Mouse (Mus musculus) midbrain, embryonic 16.5 days (tissue): ENCODE results near the gene Slc25a26. TPM values are rescaled to one million over a fixed set of nuclear protein-coding genes. Genes with fewer than 3 reads are reported as not detected.

ENCODE experiments used
- ATAC-seq: fragments of 200-750 bp; cut with Nextera tagmentation; 2 replicates; pipeline ENCODE4 v1.8.0; 2017; ENCODE audit warnings: moderate TSS enrichment
- H3K27ac ChIP-seq: fragments of 300-500 bp; sonication (generic); 2 replicates; pipeline ENCODE4 v1.5.1; 2014; ENCODE audit warnings: mild to moderate bottlenecking, low read length, mixed read lengths
- H3K27me3 ChIP-seq: fragments of 300-500 bp; sonication (generic); 2 replicates; pipeline ENCODE4 v1.6.1; 2014; ENCODE audit warnings: low read depth, low read length, mixed read lengths; ENCODE audit not compliant: control insufficient read depth, insufficient read depth
- H3K36me3 ChIP-seq: fragments of 300-500 bp; sonication (generic); 2 replicates; pipeline ENCODE4 v1.6.1; 2014; ENCODE audit warnings: mild to moderate bottlenecking, low read length, moderate library complexity, mixed read lengths; ENCODE audit not compliant: control insufficient read depth, insufficient read depth
- H3K4me1 ChIP-seq: fragments of 300-500 bp; sonication (generic); 2 replicates; pipeline ENCODE4 v1.6.1; 2014; ENCODE audit warnings: mild to moderate bottlenecking, low read length, mixed read lengths; ENCODE audit not compliant: control insufficient read depth, insufficient read depth
- H3K4me2 ChIP-seq: fragments of 300-500 bp; sonication (generic); 2 replicates; pipeline ENCODE4 v1.6.1; 2014; ENCODE audit warnings: mild to moderate bottlenecking, low read length, mixed read lengths
- H3K4me3 ChIP-seq: fragments of 300-500 bp; sonication (generic); 2 replicates; pipeline ENCODE4 v1.5.1; 2014; ENCODE audit warnings: low read depth, mild to moderate bottlenecking, low read length, moderate library complexity, mixed read lengths
- H3K9ac ChIP-seq: fragments of 300-500 bp; sonication (generic); 2 replicates; pipeline ENCODE4 v1.6.1; 2014; ENCODE audit warnings: low read depth, low read length, mixed read lengths
- H3K9me3 ChIP-seq: fragments of 300-500 bp; sonication (generic); replicated peaks from 2 replicates; pipeline ENCODE4 v1.6.1; 2014; ENCODE audit warnings: mild to moderate bottlenecking, low read length, mixed read lengths; ENCODE audit not compliant: control insufficient read depth, poor library complexity, severe bottlenecking
- WGBS: fragments of 180-500 bp; shearing (Covaris S2); extraction: QIAGEN DNeasy Blood & Tissue Kit; methylation state at CpG from one replicate; pipeline ENCODE4 v1.1.7; 2014; 5-methylcytosine and 5-hydroxymethylcytosine counted together
- polyA plus RNA-seq: library from polyadenylated mRNA; unstranded; fragments of >200 nt; fragmentation: Nextera tagmentation; extraction: Ambion mirVana; gene quantifications from 2 replicates; pipeline ENCODE4 v1.2.1, GENCODE M21; 2015

Gene Slc25a26
- polyA plus RNA-seq = 8.4 and 9.1 TPM in 2 replicates

DNA sequence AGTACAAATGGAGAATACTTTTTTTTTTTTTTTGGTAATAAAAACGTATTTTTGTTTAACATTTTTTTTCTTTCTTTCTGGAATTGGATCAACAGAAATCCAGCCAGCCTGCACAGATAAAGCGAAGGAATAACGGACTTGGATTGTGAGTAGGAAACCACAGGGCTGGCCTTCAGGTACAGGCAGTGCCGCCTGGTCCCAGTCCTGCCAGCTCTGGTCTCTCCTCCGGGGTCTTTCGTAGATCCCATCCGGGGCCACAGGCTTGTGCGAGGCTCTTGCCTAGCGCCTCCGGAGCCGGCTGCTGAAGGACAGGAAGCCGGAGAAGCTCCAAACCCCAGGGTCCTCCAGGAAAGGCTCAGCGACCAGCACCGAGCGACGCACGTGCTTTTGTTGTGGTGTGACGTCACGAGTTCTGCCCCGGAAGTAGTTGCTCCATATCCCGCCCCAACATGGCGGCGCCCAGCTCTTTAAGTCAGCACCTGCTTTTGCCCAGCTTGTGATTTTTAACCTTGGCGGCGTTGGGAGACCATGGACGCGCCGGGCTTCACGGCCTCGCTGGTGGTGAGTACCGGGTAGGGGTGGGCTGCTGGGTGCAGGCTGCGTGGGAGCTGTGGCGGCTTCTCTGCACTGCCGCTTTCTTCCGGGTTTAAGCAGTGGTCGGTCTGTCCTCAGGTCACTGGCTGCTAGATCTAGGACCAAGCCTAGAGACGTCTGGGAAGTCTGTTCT is at the start of gene Slc25a26:
Gene Slc25a26 (plus strand): TSS at position 435 of the 727 bp plus-strand sequence.
- Histone ChIP-seq H3K27me3 (no peaks in the 10 kb centered on the region; the same call in 1 of the 2 replicates), H3K4me1 (peaks cover 11% of the 10 kb centered on the region), H3K9ac (peak within 1 kb of the TSS; percentile 69), H3K4me2 (peak within 1 kb of the TSS; percentile 93), H3K9me3 (no peaks in the 10 kb centered on the region), H3K4me3 (peak within 1 kb of the TSS; percentile 93), H3K36me3 (no peaks in the 10 kb centered on the region), H3K27ac (peak within 1 kb of the TSS; percentile 72)
- under 1% methylated on average over 37 of the region's 37 CpGs for WGBS
- ATAC-seq = peak; percentile 98

DNA sequence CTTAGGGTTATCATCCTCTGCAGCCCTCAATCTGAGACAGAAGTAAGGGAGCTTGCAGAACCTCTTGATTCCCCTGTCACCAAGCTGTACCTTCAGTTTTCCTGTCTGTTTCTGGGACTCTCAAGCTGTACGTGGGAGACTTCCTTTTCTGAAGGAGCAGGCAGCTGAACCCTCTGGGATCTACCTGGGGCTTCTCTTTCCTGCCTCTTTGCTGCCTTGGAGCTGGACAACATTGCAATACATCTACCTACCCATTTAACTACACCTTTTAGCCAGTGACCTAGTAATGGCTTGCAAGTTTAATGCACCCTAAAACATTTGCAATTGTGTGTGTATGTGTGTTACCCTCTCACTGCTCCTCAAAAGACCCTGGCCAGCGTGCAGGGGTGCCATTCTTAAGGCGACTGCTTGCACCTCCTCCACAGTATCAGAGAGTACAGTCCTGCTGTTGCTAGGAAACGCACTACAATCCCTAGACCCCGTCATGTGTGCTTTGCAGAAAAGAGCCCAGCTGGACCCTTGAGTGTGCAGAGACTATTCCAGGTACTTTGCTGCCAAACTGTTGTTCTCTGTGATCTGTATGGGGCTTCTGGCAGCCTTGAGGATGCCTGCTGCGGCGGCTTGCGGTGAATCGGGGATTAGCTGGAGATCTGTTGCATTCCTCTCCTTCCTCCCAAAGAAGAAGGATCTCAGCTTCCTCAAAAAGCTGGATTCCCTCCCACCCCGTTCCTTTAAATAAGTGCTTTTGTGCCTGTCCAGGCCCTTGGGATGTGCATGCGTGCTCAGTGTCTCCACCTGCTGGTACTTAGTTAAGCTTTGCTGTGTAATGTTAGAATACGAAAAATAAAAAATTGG is 35.9 kb upstream of the Slc25a26 start:
- peak overlapping the region; percentile 56 for H3K4me2 ChIP-seq
- peak; percentile 97 for ATAC-seq
- peak overlapping the region; percentile 36; the same call in 1 of the 2 replicates for H3K9ac ChIP-seq
- H3K27ac ChIP-seq = peak overlapping the region; percentile 39; the same call in 1 of the 2 replicates
- H3K4me1 ChIP-seq = peaks cover 7% of the 10 kb centered on the region
- no peaks in the 10 kb centered on the region for H3K9me3 ChIP-seq
- peak overlapping the region; percentile 26 for H3K4me3 ChIP-seq
- 4% methylated on average over 12 of the region's 12 CpGs for WGBS
- no peaks in the 10 kb centered on the region for H3K27me3 ChIP-seq
- H3K36me3 ChIP-seq = no peaks in the 10 kb centered on the region

DNA sequence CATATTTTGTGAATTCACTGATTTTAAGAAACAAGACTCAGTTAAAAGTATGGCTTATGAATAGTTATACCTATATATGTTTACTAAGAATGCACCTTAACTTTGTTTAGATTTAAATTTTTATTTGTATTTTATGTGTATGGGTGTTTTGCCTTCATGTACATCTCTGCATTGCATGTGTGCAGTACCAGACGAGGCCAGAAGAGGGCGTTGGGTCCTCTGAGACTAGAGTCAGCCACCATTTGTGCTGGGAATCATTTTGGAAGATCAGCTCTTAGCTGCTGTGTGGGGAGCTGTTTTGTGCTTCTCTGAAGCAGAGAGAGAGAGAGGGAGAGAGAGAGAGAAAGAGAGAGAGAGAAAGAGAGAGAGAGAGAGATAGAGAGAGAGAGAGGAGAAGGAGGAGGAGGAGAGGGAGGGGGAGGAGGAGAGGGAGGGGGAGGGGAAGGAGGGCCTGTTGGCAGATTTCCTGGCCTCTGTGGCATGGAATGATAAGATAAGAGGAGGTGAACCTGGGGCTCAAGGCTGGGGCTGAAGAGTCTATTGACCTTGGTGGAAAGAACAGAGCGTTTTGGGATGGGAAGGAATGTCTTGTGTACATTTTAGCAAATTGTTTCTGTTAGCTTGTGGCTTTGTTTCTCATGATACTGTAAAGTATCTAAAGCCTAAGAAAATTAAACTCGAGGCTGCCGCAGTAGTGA is 33.5 kb upstream of the Slc25a26 start:
- Histone ChIP-seq H3K27me3 (no peaks in the 10 kb centered on the region), H3K9ac (no peak overlapping the region), H3K4me2 (no peak overlapping the region), H3K4me3 (no peak overlapping the region), H3K36me3 (no peaks in the 10 kb centered on the region), H3K4me1 (peaks cover 7% of the 10 kb centered on the region), H3K27ac (no peak overlapping the region), H3K9me3 (no peaks in the 10 kb centered on the region)
- 60% methylated on average over 5 of the region's 5 CpGs for WGBS
- ATAC-seq = no peak

DNA sequence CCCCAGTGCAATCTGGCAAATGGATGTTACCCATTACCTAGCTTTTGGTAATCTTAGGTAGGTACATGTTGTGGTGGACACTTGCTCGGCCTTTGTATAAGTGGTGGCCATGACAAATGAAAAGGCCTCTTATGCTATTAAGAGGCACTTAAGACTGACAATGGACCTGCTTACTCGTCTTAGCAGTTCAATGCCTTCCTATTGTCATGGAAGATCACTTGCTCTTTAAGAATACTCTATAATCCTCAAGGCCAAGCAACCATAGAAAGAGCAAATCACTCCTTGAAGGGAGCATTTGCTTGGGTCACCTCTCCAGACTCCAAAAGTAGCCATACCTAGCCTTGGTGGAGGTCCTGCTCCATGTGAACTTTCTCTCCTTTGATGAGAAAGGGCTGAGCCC is 7.4 kb upstream of the Slc25a26 start:
- no peak for ATAC-seq
- Histone ChIP-seq H3K27me3 (no peaks in the 10 kb centered on the region; the same call in 1 of the 2 replicates), H3K27ac (no peak overlapping the region), H3K9me3 (no peaks in the 10 kb centered on the region), H3K36me3 (no peaks in the 10 kb centered on the region), H3K9ac (no peak overlapping the region), H3K4me2 (no peak overlapping the region), H3K4me1 (no peaks in the 10 kb centered on the region), H3K4me3 (no peak overlapping the region)
- 54% methylated on average over 2 of the region's 2 CpGs for WGBS

DNA sequence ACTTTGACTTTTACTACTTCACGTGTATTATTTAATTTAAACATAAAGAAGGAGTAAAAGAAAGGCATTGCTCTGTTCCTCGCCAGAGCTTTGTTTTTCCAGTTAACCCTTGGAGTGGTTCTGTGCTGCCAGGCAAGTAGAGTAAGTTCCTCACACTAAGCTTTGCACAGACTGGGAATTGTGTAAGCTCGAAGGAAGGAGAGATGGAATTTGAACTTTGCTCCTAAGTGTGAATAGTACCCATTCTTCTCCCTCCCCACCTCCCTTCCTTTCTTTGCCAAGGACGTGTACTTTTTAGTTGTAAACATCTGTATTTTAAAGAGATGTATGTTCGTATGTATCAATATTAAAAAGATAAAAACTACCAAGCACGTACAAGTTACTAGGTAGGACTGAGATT is 3.8 kb downstream of the Slc25a26 start:
- WGBS = 76% methylated on average over 6 of the region's 6 CpGs
- Histone ChIP-seq H3K9ac (no peak overlapping the region), H3K36me3 (no peaks in the 10 kb centered on the region), H3K27me3 (no peaks in the 10 kb centered on the region), H3K4me2 (no peak overlapping the region), H3K4me3 (no peak overlapping the region), H3K9me3 (no peaks in the 10 kb centered on the region), H3K4me1 (peaks cover 11% of the 10 kb centered on the region), H3K27ac (no peak overlapping the region)
- ATAC-seq = no peak

DNA sequence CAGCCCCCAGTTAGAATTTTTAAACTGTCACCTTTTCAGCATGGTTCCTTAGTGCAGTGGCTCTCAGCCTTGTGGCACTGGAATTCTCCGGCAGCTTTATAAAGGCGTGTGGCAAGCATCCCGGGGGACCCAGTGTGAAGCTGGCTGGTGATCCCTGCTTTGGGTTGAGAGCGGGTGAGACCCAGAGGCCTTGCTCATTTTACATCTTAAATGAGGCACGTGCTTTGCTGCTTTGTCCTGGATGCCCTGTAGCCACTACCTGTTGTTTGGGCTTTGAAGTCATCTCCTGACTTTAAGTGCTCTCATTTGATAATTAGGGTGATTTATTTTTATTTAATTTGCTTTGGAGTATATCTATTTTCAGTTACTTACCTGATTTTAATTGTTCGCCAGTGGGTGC is 7.8 kb downstream of the Slc25a26 start:
- H3K4me1 ChIP-seq = no peaks in the 10 kb centered on the region
- no peak overlapping the region for H3K27ac ChIP-seq
- H3K4me3 ChIP-seq = no peak overlapping the region
- H3K9ac ChIP-seq = no peak overlapping the region
- no peak for ATAC-seq
- H3K4me2 ChIP-seq = no peak overlapping the region
- H3K27me3 ChIP-seq = no peaks in the 10 kb centered on the region
- no peaks in the 10 kb centered on the region for H3K9me3 ChIP-seq
- H3K36me3 ChIP-seq = no peaks in the 10 kb centered on the region
- WGBS = 86% methylated on average over 6 of the region's 6 CpGs

DNA sequence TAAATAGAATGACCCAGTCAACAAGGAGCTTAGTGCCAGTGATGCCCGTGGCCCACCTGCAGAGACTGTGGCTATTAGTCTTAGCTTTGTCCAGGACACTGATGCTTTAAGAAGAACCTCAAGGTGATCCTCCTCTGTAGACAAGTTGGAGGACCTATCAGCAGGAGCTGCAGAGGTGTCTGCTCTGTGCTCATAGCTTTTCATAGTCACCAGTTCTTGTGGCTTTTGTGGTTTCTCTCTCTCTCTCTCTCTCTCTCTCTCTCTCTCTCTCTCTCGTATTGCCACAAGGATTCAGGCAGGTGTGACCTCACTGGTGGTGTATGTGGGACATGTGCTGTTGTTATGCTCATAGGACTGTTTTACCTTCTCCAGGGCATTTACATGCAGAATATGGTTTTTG is 8.7 kb downstream of the Slc25a26 start:
- ATAC-seq = no peak
- Histone ChIP-seq H3K9ac (no peak overlapping the region), H3K4me1 (no peaks in the 10 kb centered on the region), H3K4me3 (no peak overlapping the region), H3K27ac (no peak overlapping the region), H3K9me3 (no peaks in the 10 kb centered on the region), H3K4me2 (no peak overlapping the region), H3K36me3 (no peaks in the 10 kb centered on the region), H3K27me3 (no peaks in the 10 kb centered on the region)
- 91% methylated on average over 2 of the region's 2 CpGs for whole genome bisulfite sequencing

DNA sequence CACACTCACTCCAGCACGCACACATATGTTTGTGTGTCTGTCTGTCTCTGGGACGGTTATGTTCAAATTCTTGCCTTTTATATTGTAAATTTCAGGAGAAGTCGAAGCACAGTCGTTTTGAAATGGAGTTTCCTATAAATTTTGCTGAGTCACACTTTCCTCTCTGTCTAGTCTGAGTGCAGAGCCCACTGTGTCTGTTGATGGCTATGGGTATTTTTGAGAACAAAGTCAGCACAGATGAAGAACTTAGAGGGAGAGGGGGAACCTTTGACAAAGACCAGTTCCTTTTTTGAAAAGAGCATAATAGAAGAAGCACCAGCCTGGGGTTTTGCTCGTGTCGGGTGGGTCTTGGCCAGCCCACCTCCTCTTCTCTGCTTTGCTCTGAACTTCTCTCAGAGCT is 9.1 kb downstream of the Slc25a26 start:
- Histone ChIP-seq H3K27ac (no peak overlapping the region), H3K4me3 (no peak overlapping the region), H3K9me3 (no peaks in the 10 kb centered on the region), H3K36me3 (no peaks in the 10 kb centered on the region), H3K4me2 (no peak overlapping the region), H3K4me1 (no peaks in the 10 kb centered on the region), H3K9ac (no peak overlapping the region), H3K27me3 (no peaks in the 10 kb centered on the region)
- 78% methylated on average over 6 of the region's 6 CpGs for WGBS
- ATAC-seq = no peak
